Mouse (Mus musculus) embryonic facial prominence, embryonic 11.5 days (tissue): Measurements from ENCODE around the gene Hdac5. TPM values are rescaled to one million over a fixed set of nuclear protein-coding genes. Genes with fewer than 3 reads are reported as not detected.

Experiments
- ATAC-seq: fragments of 200-750 bp; cut with Nextera tagmentation; replicated peaks from 2 replicates; pipeline ENCODE4 v1.8.0; 2017; ENCODE audit warnings: low read depth; ENCODE audit not compliant: insufficient number of reproducible peaks, low FRiP score, low TSS enrichment
- DNase-seq: peaks from one replicate; pipeline ENCODE4 v3.0.0-alpha.2; 2015; ENCODE audit warnings: low spot score
- H3K27ac ChIP-seq: fragments of 300-500 bp; sonication (generic); replicated peaks from 2 replicates; pipeline ENCODE4 v1.5.1; 2014; ENCODE audit warnings: mild to moderate bottlenecking, low read depth, low read length, control low read depth
- H3K27me3 ChIP-seq: fragments of 300-500 bp; sonication (generic); 2 replicates; pipeline ENCODE4 v1.6.1; 2014; ENCODE audit warnings: mild to moderate bottlenecking, low read length, moderate library complexity, mixed read lengths; ENCODE audit not compliant: control insufficient read depth, insufficient read depth
- H3K36me3 ChIP-seq: fragments of 300-500 bp; sonication (generic); replicated peaks from 2 replicates; pipeline ENCODE4 v1.6.1; 2014; ENCODE audit warnings: low read depth, mild to moderate bottlenecking, low read length, moderate library complexity, mixed read lengths; ENCODE audit not compliant: control insufficient read depth, insufficient read depth
- H3K4me1 ChIP-seq: fragments of 300-500 bp; sonication (generic); 2 replicates; pipeline ENCODE4 v1.6.1; 2014; ENCODE audit warnings: low read length, mixed read lengths; ENCODE audit not compliant: control insufficient read depth, insufficient read depth
- H3K4me2 ChIP-seq: fragments of 300-500 bp; sonication (generic); 2 replicates; pipeline ENCODE4 v1.6.1; 2014; ENCODE audit warnings: low read depth, mild to moderate bottlenecking, control low read depth, low read length, moderate library complexity
- H3K4me3 ChIP-seq: fragments of 300-500 bp; sonication (generic); 2 replicates; pipeline ENCODE4 v1.5.1; 2014; ENCODE audit warnings: low read depth, low read length, control low read depth
- H3K9ac ChIP-seq: fragments of 300-500 bp; sonication (generic); replicated peaks from 2 replicates; pipeline ENCODE4 v1.6.1; 2014; ENCODE audit warnings: mild to moderate bottlenecking, control low read depth, low read length
- H3K9me3 ChIP-seq: fragments of 300-500 bp; sonication (generic); replicated peaks from 2 replicates; pipeline ENCODE4 v1.6.1; 2016; ENCODE audit warnings: mild to moderate bottlenecking, low read length, inconsistent platforms, mixed read lengths; ENCODE audit not compliant: control insufficient read depth
- WGBS: fragments of 180-500 bp; shearing (Covaris S2); extraction: QIAGEN DNeasy Blood & Tissue Kit; methylation state at CpG from one replicate; pipeline ENCODE4 v1.1.7; 2014; 5-methylcytosine and 5-hydroxymethylcytosine counted together
- polyA plus RNA-seq: library from polyadenylated mRNA; unstranded; fragments of >200 nt; fragmentation: Nextera tagmentation; extraction: Ambion mirVana; gene quantifications from 2 replicates; pipeline ENCODE4 v1.2.1, GENCODE M21; 2014

Gene Hdac5
- polyA plus RNA-seq, 1 experiment from 2014 or later, result 21.9 TPM

- H3K27ac ChIP-seq, result no peak overlapping the region
- DNase-seq, result no peak
- no peak overlapping the region for H3K4me3 ChIP-seq
These were observed 13.1 kb downstream of the Hdac5 start for GRCm38 (mm10) chr11:102216886-102217240.

DNA sequence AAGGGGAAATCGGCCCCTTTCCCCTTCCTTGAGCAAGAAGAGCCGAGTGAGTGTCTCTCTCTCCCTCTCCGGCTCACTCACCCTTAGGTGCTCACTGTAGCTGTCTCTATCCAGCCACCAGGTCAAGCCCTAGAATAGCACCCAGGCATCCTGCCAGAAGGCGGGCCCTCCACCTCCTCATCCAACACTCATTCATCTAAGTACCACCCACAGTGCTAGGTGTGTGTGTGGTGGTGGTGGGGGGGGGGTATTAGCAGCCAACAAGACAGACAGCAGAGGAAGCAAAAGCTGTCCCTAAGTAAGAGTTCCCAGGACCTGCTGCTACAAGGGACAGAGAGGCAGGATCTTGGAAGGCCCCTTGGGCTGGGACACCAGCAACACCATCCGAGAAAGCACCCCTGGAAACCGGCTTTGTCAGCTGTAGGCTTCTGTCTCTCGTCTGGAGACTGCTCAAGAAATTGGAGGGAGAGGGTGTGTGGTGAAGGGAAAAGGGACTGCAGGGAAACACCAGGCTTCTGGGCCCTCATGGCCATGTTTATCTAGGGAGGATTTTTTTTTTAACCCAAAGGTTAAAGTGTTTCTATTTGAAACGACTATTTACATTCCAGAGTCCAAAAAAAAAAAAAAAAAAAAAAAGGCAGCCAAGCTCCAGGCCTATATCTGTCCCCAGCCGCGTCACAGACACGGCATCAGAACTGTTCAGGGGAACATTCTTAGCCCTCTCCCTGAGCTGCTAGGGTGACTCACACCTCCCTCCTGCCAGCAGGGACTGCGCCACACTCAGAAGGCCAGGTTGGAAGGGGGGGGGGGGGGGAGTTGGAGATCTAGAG lies 13.7 kb downstream of the Hdac5 start:
- Histone ChIP-seq H3K4me3 (no peak overlapping the region), H3K27ac (no peak overlapping the region), H3K4me1 (peaks cover 18% of the 10 kb centered on the region; the same call in 1 of the 2 replicates), H3K36me3 (no peaks in the 10 kb centered on the region), H3K4me2 (no peak overlapping the region), H3K9ac (no peak overlapping the region), H3K9me3 (no peaks in the 10 kb centered on the region), H3K27me3 (no peaks in the 10 kb centered on the region)
- WGBS, result 37% methylated on average over 12 of the region's 12 CpGs
- ATAC-seq (no peak), DNase-seq (no peak)

More at GRCm38 (mm10) chr11:102216886-102217240, 13.1 kb downstream of the Hdac5 start:
- Histone ChIP-seq H3K9me3 (no peaks in the 10 kb centered on the region), H3K36me3 (no peaks in the 10 kb centered on the region), H3K27me3 (no peaks in the 10 kb centered on the region), H3K4me2 (0 out of 2 replicates have a peak overlapping the region, but pooled peaks have one; percentile 13), H3K4me1 (peaks cover 18% of the 10 kb centered on the region; the same call in 1 of the 2 replicates), H3K9ac (peak overlapping the region; percentile 18; the same call in 1 of the 2 replicates)
- no peak for ATAC-seq
- 62% methylated on average over 5 of the region's 5 CpGs for WGBS

GRCm38 (mm10) chr11:102215511-102215910 lies 14.5 kb downstream of the Hdac5 start:
- Histone ChIP-seq H3K9me3 (no peaks in the 10 kb centered on the region), H3K27me3 (no peaks in the 10 kb centered on the region), H3K4me1 (peaks cover 18% of the 10 kb centered on the region; the same call in 1 of the 2 replicates), H3K27ac (no peak overlapping the region), H3K4me2 (no peak overlapping the region), H3K9ac (no peak overlapping the region), H3K36me3 (no peaks in the 10 kb centered on the region), H3K4me3 (no peak overlapping the region)
- no peak for DNase-seq
- WGBS, result 64% methylated on average over 11 of the region's 11 CpGs
- no peak for ATAC-seq

GRCm38 (mm10) chr11:102214430-102215156 lies 15.4 kb downstream of the Hdac5 start:
- peaks cover 18% of the 10 kb centered on the region; the same call in 1 of the 2 replicates for H3K4me1 ChIP-seq
- H3K27ac ChIP-seq, result no peak overlapping the region
- no peak for ATAC-seq

DNA sequence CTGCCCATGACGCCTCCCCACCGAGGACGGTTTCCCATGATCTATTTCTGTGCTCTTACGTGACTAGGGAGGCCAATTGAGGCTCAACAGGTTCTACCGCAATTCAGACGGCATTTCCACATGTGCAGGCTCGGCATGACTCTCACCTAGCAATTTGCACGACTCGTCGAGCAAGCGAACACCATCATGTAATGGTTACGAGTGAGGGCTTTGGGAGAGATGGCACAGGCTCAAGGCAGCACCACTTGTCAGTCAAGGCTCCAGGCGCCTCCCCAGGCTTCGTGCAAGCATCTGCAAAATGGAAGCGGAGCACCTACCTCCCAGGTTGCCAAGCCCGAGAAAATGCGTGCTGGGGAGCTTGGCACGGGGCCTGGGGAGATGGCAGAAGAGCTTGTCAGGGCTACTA lies 18.0 kb downstream of the Hdac5 start:
- no peak overlapping the region for H3K27ac ChIP-seq
- H3K4me3 ChIP-seq, result no peak overlapping the region
- no peak overlapping the region for H3K9ac ChIP-seq
- 67% methylated on average over 18 of the region's 18 CpGs for WGBS
- ATAC-seq, result no peak
- DNase-seq, result no peak
- H3K27me3 ChIP-seq, result no peaks in the 10 kb centered on the region
- H3K9me3 ChIP-seq, result no peaks in the 10 kb centered on the region
- H3K36me3 ChIP-seq, result no peaks in the 10 kb centered on the region
- H3K4me1 ChIP-seq, result peaks cover 17% of the 10 kb centered on the region
- no peak overlapping the region for H3K4me2 ChIP-seq

More at GRCm38 (mm10) chr11:102214430-102215156, 15.4 kb downstream of the Hdac5 start:
- WGBS, result 56% methylated on average over 10 of the region's 10 CpGs
- no peaks in the 10 kb centered on the region for H3K27me3 ChIP-seq
- no peak overlapping the region for H3K4me3 ChIP-seq
- H3K9ac ChIP-seq, result no peak overlapping the region
- H3K4me2 ChIP-seq, result no peak overlapping the region
- no peaks in the 10 kb centered on the region for H3K9me3 ChIP-seq
- no peaks in the 10 kb centered on the region for H3K36me3 ChIP-seq
- DNase-seq, result no peak

DNA sequence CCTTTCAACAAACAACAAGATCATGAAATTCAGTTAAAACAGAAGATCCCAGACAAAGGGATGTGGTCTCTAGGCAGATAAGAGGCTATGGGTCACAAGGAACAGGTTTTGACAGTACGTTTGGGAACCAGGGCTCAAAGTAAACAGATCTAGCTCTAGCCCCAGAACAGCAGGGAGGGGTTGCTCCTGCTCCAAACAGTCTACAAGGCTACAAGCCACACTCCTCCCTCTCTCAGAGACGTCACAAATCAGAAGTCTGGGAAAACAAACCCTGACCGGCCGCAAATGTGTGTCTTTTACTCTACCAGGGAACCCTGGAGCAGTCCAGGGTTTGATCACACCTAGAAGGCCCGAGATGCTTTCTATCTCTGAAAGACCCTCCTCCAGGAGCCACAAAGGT lies 19.0 kb downstream of the Hdac5 start:
- Histone ChIP-seq H3K27me3 (no peaks in the 10 kb centered on the region), H3K9me3 (no peaks in the 10 kb centered on the region), H3K9ac (no peak overlapping the region), H3K4me2 (no peak overlapping the region), H3K36me3 (no peaks in the 10 kb centered on the region; the same call in 1 of the 2 replicates), H3K4me3 (no peak overlapping the region), H3K4me1 (peaks cover 21% of the 10 kb centered on the region), H3K27ac (no peak overlapping the region)
- DNase-seq, result no peak
- 34% methylated on average over 5 of the region's 5 CpGs for WGBS
- ATAC-seq, result no peak

DNA sequence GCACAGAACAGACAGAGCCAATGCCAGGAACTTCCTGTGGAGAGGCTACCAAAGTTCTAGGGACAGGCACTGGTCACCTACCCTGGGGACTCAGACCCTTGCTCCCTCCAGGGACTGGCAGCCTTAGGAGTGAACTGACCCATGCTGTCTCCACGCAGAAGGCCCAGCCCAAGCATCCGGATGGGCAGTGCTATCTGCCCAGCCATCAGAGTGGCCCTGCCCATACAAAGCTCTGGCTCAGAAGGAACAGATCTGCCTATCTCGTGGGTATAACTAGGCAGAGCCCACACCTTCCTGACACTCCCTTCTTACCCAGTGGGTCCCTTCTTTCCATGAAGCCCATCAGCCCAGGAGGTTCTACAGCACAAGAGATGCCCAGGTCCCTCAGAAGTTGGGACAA lies 19.8 kb downstream of the Hdac5 start:
- H3K9ac ChIP-seq, result no peak overlapping the region
- H3K27me3 ChIP-seq, result no peaks in the 10 kb centered on the region
- H3K4me2 ChIP-seq, result no peak overlapping the region
- no peaks in the 10 kb centered on the region for H3K9me3 ChIP-seq
- H3K4me3 ChIP-seq, result no peak overlapping the region
- no peak for ATAC-seq
- H3K36me3 ChIP-seq, result no peaks in the 10 kb centered on the region; the same call in 1 of the 2 replicates
- no peak for DNase-seq
- H3K4me1 ChIP-seq, result peaks cover 17% of the 10 kb centered on the region
- 70% methylated on average over 3 of the region's 3 CpGs for WGBS
- no peak overlapping the region for H3K27ac ChIP-seq

- H3K36me3 ChIP-seq, result no peaks in the 10 kb centered on the region; the same call in 1 of the 2 replicates
- 24% methylated on average over 2 of the region's 2 CpGs for WGBS
- ATAC-seq (no peak), DNase-seq (no peak)
- no peaks in the 10 kb centered on the region for H3K9me3 ChIP-seq
- no peaks in the 10 kb centered on the region for H3K27me3 ChIP-seq
- H3K27ac ChIP-seq, result no peak overlapping the region
- H3K9ac ChIP-seq, result no peak overlapping the region
- peaks cover 17% of the 10 kb centered on the region for H3K4me1 ChIP-seq
- H3K4me2 ChIP-seq, result no peak overlapping the region
- no peak overlapping the region for H3K4me3 ChIP-seq
These were observed 20.2 kb downstream of the Hdac5 start for GRCm38 (mm10) chr11:102209742-102210141.
